Mouse (Mus musculus) CH12F3 (cell line): Measurements from ENCODE around the gene Nhlh1.

Experiments
- in situ Hi-C: fragments of 300-500 bp; cut with MboI; formaldehyde crosslinking; loops from 2 replicates; pipeline ENCODE4 v1.14.3; 2020; ENCODE audit warnings: low sequenced_read_pairs

Nhlh1 gene

DNA sequence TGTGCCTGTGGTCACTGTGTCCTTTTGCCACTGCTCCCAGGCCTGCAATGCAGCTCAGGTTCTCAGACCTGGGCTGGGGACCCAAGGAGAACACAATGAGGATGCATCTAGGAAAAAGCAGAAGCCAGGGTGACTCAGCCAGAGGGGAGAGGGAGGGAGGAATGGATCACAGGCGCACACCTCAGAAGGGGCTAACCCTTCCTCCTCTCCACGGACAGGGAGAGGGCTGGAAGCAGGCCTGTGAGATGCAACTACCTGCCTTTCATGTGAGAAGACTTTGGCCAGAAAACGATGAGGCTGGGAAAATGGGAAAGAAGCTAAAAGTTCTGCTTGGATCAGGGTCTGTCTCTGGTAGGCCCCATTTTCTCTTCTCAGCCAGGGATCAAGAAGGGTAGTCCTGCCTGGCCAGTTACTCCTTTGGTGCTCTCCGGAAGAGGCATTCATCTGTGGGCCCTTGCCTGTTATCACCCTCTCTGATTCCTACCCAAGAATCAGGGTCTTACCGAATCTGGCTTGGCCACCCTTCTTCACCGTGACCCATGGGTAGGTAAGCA lies 39.8 kb downstream of the Nhlh1 start:
- in situ Hi-C loops, result no loop called here

DNA sequence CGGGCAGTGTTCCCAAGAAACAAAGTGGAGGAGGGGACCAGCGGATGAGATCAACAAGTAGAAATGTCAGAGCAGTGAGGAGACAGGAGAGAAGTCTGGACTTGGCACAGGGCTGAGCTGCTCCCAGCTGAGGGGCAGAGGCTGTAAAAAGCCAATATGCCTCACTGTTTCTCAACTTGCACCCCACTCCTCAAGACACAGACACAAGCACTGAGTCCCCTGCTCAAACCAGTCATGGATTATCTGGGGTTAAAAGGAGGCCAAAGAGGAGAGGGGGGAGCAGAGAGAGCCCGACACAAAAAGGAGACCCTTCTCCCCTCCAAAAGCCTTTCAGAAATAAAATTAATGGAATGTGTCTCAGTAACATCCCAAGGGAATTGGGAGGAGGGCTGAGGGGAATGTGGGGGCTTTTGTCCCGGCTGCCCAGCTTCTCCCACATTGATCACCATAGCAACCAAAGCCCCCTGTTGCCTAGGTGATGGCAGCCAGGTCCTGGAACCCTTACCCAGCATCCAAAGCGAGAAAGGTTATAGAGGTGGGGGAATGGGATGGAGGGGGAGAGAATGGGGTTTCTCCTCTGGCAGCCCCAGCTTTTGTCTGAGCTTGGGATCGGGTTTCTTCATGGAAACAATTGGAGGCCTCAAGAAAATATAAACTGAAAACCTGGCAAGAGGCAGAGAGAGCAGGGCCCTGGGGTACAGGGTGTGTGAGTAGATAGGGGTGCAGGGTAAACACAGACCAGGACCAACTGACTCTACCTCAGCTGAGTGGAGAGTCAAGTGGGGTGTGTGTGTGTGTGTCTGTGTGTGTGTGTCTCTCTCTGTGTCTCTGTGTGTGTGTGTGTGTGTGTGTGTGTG lies 40.5 kb downstream of the Nhlh1 start:
- in situ Hi-C loops, result no loop called here

- in situ Hi-C loops, result no loop called here
Observed at GRCm38 (mm10) chr1:172016031-172016430, 41.3 kb downstream of the Nhlh1 start.

- in situ Hi-C loops, result no loop called here
Observed at GRCm38 (mm10) chr1:172015312-172015939, 41.9 kb downstream of the Nhlh1 start.

DNA sequence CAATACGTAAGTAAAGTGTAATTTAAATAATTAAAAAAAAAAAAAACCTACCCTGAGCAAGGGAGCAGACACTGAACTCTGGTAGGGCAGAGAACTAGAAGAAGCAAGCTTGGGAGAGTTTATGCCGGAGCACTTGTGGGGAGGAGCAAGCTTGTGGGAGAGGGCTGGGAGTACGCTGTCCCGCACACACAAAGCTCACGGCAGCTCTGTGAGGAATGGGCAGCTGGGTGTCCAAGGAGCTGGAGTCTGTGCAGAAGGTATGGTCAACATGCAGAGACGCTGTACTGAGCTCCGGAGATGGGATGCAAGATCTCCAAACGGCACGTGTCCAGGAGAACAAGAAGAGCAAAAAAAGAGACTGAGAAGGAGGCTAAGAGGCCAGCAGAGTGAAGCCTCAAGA lies 42.6 kb downstream of the Nhlh1 start:
- in situ Hi-C loops, result no loop called here

GRCm38 (mm10) chr1:172012030-172012429 lies 45.3 kb downstream of the Nhlh1 start:
- in situ Hi-C loops, result no loop called here

DNA sequence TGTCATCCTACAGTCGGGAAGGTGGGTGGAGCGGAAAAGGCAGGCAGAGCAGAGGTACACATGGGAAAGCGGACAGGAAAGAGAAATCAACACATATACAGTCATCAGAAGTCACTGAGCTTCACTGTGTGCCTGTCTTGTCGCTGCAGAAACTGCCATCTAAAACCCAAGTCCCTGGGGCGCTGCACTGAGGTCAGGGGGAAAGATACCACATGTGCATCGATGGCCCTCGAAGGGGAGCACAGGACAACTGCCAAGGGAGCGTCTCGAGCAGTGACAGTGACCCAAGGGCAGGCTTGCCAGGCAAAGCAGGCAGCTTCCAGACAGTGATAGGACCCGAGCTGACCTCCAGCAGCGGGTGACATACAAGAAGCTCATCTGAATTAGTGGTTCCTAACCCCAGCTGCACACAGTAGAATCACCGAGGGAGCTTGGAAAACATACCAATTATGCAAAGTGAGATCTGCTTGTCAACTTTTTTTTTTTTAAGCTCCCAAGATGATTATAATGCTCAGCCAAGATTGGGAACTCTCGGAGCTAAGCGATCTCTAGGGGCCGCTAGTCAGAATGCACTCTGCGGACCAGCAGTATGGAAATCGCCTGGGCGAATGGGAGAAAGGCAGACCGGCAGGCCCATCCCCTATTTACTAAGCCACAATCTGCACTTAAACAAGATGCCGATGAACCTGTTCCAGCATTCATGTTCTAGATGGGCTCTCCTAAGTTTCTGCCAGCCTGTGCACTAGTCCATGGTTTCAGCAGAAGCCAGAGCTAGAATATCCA lies 47.1 kb downstream of the Nhlh1 start:
- in situ Hi-C loops, result no loop called here

- in situ Hi-C loops, result no loop called here
Observed at GRCm38 (mm10) chr1:172009406-172009805, 48.0 kb downstream of the Nhlh1 start.

DNA sequence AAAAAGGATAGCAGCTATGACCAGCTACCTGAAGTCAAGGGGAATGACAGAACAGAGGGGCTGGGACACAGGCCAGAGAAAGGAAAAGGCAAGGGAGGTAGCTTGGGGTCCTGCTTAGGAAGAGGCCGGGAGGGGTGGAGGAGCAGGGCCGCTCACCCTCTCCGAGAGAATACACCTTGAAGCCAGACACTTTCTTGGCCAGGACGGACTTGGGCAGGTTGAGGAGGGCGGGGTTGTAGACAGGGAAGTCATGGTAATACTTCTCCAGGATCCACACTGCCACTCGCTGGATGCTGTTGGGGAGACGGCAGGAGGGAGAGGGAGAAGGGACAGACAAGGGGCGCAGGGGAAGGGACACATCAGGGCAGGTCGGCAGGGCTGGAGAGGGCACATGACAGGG lies 49.0 kb downstream of the Nhlh1 start:
- in situ Hi-C loops, result no loop called here

- in situ Hi-C loops, result no loop called here
Observed at GRCm38 (mm10) chr1:172007761-172008160, 49.6 kb downstream of the Nhlh1 start.
